Mouse (Mus musculus) heart, postnatal 0 days (tissue): ENCODE data around the gene Ocrl. TPM values are rescaled to one million over a fixed set of nuclear protein-coding genes. Genes with fewer than 3 reads are reported as not detected.

Experiments used
- ATAC-seq: fragments of 200-750 bp; cut with Nextera tagmentation; 2 replicates; pipeline ENCODE4 v1.8.0; 2017; ENCODE audit warnings: low read depth, moderate number of reproducible peaks, moderate library complexity; ENCODE audit not compliant: insufficient read depth
- DNase-seq: peaks from one replicate; pipeline ENCODE4 v3.0.0-alpha.2; 2016; ENCODE audit warnings: low spot score
- H3K27ac ChIP-seq: fragments of 300-500 bp; sonication (generic); 2 replicates; pipeline ENCODE4 v1.5.1; 2014; ENCODE audit warnings: low read depth, mild to moderate bottlenecking
- H3K27me3 ChIP-seq: fragments of 300-500 bp; sonication (generic); 2 replicates; pipeline ENCODE4 v1.6.1; 2014; ENCODE audit warnings: low read length, mixed read lengths; ENCODE audit not compliant: control insufficient read depth, insufficient read depth
- H3K36me3 ChIP-seq: fragments of 300-500 bp; sonication (generic); replicated peaks from 2 replicates; pipeline ENCODE4 v1.6.1; 2014; ENCODE audit warnings: low read length, mixed read lengths; ENCODE audit not compliant: control insufficient read depth, insufficient read depth
- H3K4me1 ChIP-seq: fragments of 300-500 bp; sonication (generic); 2 replicates; pipeline ENCODE4 v1.6.1; 2014; ENCODE audit warnings: antibody characterized with exemption; ENCODE audit not compliant: control insufficient read depth, insufficient read depth
- H3K4me2 ChIP-seq: fragments of 300-500 bp; sonication (generic); 2 replicates; pipeline ENCODE4 v1.6.1; 2014; ENCODE audit warnings: low read depth, mild to moderate bottlenecking, low read length, moderate library complexity
- H3K4me3 ChIP-seq: fragments of 300-500 bp; sonication (generic); 2 replicates; pipeline ENCODE4 v1.5.1; 2014; ENCODE audit warnings: low read depth, low read length
- H3K9ac ChIP-seq: fragments of 300-500 bp; sonication (generic); replicated peaks from 2 replicates; pipeline ENCODE4 v1.6.1; 2014; ENCODE audit warnings: low read depth, low read length, mixed read lengths
- H3K9me3 ChIP-seq: fragments of 300-500 bp; sonication (generic); replicated peaks from 2 replicates; pipeline ENCODE4 v1.6.1; 2016; ENCODE audit warnings: low read length; ENCODE audit not compliant: control insufficient read depth
- CTCF ChIP-seq: IDR thresholded peaks from 2 replicates; pipeline ENCODE4 v1.5.1; 2016; ENCODE audit warnings: antibody characterized with exemption, control low read depth, low read depth
- EP300 ChIP-seq: IDR thresholded peaks from 2 replicates; pipeline ENCODE4 v1.6.1; 2016; ENCODE audit warnings: antibody characterized with exemption, low read depth
- WGBS: fragments of 180-500 bp; shearing (Covaris S2); extraction: QIAGEN DNeasy Blood & Tissue Kit; methylation state at CpG from one replicate; pipeline ENCODE4 v1.1.7; 2014; 5-methylcytosine and 5-hydroxymethylcytosine counted together
- polyA plus RNA-seq: library from polyadenylated mRNA; unstranded; fragments of >200 nt; fragmentation: Nextera tagmentation; extraction: Ambion mirVana; gene quantifications from 2 replicates; pipeline ENCODE4 v1.2.1, GENCODE M21; 2015
- total RNA-seq: library from RNA; depleted of rRNA; stranded (reverse); fragments of >200 nt; gene quantifications from 2 replicates; pipeline ENCODE4 v1.2.3, GENCODE M21; 2014; ENCODE audit warnings: low replicate concordance; rRNA removed

Gene Ocrl
- total RNA-seq (9.0 and 16.5 TPM in 2 replicates), polyA plus RNA-seq (6.0 and 6.1 TPM in 2 replicates)

DNA sequence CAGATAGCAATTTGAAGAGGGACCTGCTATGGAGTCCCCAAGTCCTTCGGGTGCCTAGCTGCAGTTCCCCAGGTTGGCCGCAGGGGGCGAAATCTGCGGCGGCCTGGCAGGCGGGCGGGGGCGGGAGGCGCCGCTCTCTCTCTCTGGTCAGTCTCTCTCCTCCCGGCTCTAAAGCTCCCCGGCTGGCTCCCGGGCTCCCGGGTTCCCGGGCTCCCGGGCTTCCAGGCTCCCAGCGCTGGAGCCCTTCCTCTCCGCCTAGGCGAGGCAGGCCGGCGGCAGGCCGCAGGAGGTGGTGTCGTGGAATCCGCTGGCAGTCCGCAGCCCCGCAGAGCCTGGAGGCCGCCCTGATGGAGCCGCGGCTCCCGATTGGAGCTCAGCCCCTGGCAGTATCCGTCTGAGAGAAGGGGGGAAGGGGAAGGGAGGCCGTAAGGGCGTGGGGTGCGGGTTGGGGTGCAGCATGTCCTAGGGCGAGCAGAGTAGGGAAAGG is at the start of gene Ocrl:
TSS of gene Ocrl (plus strand) at position 82 of the 487 bp plus-strand sequence.
- H3K27me3 ChIP-seq = no peaks in the 10 kb centered on the region
- no peaks in the 10 kb centered on the region for H3K9me3 ChIP-seq
- peak within 1 kb of the TSS; percentile 66 for H3K4me2 ChIP-seq
- peak within 1 kb of the TSS; percentile 79 for H3K4me3 ChIP-seq
- 23% methylated on average over 23 of the region's 35 CpGs for WGBS
- DNase-seq (no peak), ATAC-seq (peak; percentile 86)
- TF ChIP-seq EP300 (no peak), CTCF (peak; percentile 50)
- no peaks in the 10 kb centered on the region for H3K36me3 ChIP-seq
- H3K4me1 ChIP-seq = no peaks in the 10 kb centered on the region
- peak within 1 kb of the TSS; percentile 85 for H3K9ac ChIP-seq
- peak within 1 kb of the TSS; percentile 78 for H3K27ac ChIP-seq

DNA sequence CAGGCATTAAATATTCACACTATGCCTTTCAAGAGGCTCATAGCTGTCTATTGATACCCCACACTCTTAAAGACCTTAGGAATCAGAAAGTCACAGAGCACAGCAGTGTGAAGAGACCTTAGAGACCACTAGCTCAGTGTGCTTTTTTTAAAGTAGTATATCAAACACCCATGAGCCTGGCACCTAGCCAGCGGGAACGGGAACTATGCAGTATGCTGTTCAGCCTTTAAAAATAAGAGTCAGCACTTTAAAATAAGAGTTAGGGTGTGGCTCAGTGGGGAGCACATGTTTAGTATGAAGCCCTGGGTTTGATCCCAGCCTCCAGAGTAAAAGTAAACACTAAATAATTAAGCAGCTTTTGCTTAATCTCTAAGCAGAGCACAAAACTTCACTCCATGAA is 32.1 kb upstream of the Ocrl start:
- Histone ChIP-seq H3K4me1 (peaks cover 3% of the 10 kb centered on the region; the same call in 1 of the 2 replicates), H3K4me2 (no peak overlapping the region), H3K27ac (peak overlapping the region; percentile 38; the same call in 1 of the 2 replicates), H3K4me3 (no peak overlapping the region), H3K36me3 (no peaks in the 10 kb centered on the region), H3K27me3 (no peaks in the 10 kb centered on the region), H3K9me3 (no peaks in the 10 kb centered on the region), H3K9ac (no peak overlapping the region)
- TF ChIP-seq CTCF (no peak), EP300 (no peak)
- 29% methylated on average over 2 of the region's 2 CpGs for WGBS
- ATAC-seq (0 out of 2 replicates have a peak, but pooled peaks have one; percentile 47), DNase-seq (peak; percentile 56)

DNA sequence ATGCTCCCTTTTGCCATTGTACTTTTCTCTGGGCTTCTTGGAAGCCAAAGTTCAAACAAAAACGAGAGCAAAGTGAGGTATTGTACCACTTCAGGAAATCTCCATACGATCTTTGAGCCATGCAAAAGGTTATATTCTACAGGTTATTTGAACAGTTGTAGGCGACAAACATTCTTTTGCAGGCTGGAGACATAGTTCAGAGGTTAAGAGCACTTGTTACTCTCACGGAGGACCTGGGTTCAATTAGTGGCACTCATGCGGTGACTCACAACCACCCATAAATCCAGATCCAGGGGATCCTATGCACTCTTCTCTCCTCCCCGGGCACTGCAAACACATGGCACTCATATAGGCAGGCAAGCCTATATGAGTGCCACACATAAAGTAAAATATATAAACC is 29.4 kb upstream of the Ocrl start:
- Histone ChIP-seq H3K4me1 (peaks cover 3% of the 10 kb centered on the region; the same call in 1 of the 2 replicates), H3K27ac (no peak overlapping the region), H3K9ac (no peak overlapping the region), H3K4me3 (no peak overlapping the region), H3K27me3 (no peaks in the 10 kb centered on the region), H3K36me3 (no peaks in the 10 kb centered on the region), H3K9me3 (no peaks in the 10 kb centered on the region), H3K4me2 (no peak overlapping the region)
- WGBS = 79% methylated on average over 6 of the region's 6 CpGs
- no peak for ATAC-seq
- no peak for TF ChIP-seq CTCF
- no peak for TF ChIP-seq EP300
- no peak for DNase-seq

DNA sequence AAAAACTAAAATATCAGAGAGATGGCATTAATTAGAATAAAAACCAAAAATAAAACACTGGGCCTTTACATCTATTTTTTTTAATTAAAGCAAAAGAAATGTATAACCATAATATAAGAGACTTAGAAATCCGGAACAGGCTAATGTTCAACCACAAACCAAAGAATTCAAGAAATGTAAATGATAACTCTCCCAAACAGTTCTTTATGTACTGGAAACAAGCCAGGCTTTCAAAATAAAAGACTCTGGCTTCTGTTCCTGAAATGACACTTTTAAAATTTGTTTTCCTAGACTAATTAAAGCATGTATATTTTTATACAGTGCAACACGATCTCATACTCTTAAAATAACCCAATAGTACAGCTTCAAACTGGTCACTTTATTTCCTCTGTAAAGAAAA is 24.8 kb upstream of the Ocrl start:
- 30% methylated on average over 2 of the region's 2 CpGs for WGBS
- TF ChIP-seq EP300 (no peak), CTCF (no peak)
- H3K27ac ChIP-seq = no peak overlapping the region

DNA sequence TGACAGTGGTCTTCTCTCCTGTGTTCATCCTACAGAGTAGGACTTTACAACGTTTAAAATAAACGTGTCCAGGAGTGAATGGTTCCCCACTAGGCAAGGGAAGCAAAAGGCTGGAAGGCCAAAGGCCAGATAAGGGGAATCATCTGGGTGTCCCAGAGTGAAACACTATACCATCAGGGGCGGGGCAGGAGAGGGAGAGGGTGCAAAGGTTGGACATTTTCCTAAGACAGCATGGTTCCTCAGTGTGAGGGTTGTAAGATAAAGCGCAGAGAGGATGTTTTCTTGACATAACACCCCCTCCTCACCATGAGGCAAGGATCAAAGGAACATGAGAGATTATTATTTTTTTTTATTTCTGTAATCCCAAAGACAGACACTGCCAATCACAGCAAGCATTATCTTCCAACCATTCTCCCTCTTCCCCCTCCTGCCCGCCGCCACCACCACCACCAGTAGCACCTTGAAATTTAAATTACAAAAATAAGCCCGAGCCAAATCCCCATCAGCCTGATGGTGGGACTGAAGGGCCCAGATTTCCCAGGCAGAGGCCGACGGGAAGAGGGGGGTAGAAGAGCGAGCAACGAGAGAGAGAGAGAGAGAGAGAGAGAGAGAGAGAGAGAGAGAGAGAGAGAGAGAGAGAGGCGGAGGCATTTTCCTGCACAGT is 20.8 kb upstream of the Ocrl start:
- ATAC-seq (peak; percentile 62; the same call in 1 of the 2 replicates), DNase-seq (no peak)
- H3K4me2 ChIP-seq = peak overlapping the region; percentile 76
- peak overlapping the region; percentile 51 for H3K9ac ChIP-seq
- no peaks in the 10 kb centered on the region for H3K4me1 ChIP-seq
- WGBS = 15% methylated on average over 9 of the region's 12 CpGs
- H3K36me3 ChIP-seq = no peaks in the 10 kb centered on the region
- H3K27ac ChIP-seq = no peak overlapping the region
- H3K9me3 ChIP-seq = no peaks in the 10 kb centered on the region
- peak overlapping the region; percentile 69 for H3K4me3 ChIP-seq
- TF ChIP-seq EP300 (no peak), CTCF (no peak)
- no peaks in the 10 kb centered on the region for H3K27me3 ChIP-seq

More for the DNA sequence above, 24.8 kb upstream of the Ocrl start:
- Histone ChIP-seq H3K27me3 (no peaks in the 10 kb centered on the region), H3K9me3 (no peaks in the 10 kb centered on the region), H3K9ac (no peak overlapping the region), H3K4me1 (no peaks in the 10 kb centered on the region), H3K4me3 (no peak overlapping the region), H3K36me3 (no peaks in the 10 kb centered on the region), H3K4me2 (no peak overlapping the region)
- ATAC-seq = no peak
- DNase-seq = no peak
